Mouse (Mus musculus): ENCODE measurements at regions not wholly inside any gene's neighbourhood (a gene's known extent, or its start where the extent isn't known, plus 50 kb on each side); places are given as distances from the start of the nearest gene placed in this dataset.

GRCm38 (mm10) chr7:94697214-94697613, 1473.8 kb upstream of the Tenm4 start:
- Histone ChIP-seq H3K4me3 (replicated peaks; ENCODE audit: low read length) (no peak overlapping the region), H3K27me3 (ENCODE audit: insufficient read depth, low read length) (no peaks in the 10 kb centered on the region), H3K36me3 (ENCODE audit: insufficient read depth, low read length) (no peaks in the 10 kb centered on the region), H3K9me3 (ENCODE audit: low read length) (no peaks in the 10 kb centered on the region), H3K4me1 (replicated peaks; ENCODE audit: low read depth, low read length) (no peaks in the 10 kb centered on the region)
- TF ChIP-seq NANOG (IDR thresholded peaks at IDR 0.05; ENCODE audit: borderline replicate concordance, low read length) = no peak
- TF ChIP-seq POU5F1 (IDR thresholded peaks at IDR 0.05; ENCODE audit: borderline replicate concordance, low read length) = no peak
- TF ChIP-seq CTCF (conservative IDR thresholded peaks at IDR 0.05; ENCODE audit: low read length) = no peak

GRCm38 (mm10) chr7:94706457-94706856, 1464.6 kb upstream of the Tenm4 start:
- no peaks in the 10 kb centered on the region for H3K27me3 ChIP-seq (ENCODE audit: insufficient read depth, low read length)
- no peaks in the 10 kb centered on the region for H3K4me1 ChIP-seq (replicated peaks; ENCODE audit: low read depth, low read length)
- H3K9me3 ChIP-seq (ENCODE audit: low read length) = peaks cover 12% of the 10 kb centered on the region
- H3K36me3 ChIP-seq (ENCODE audit: insufficient read depth, low read length) = no peaks in the 10 kb centered on the region
- TF ChIP-seq NANOG (IDR thresholded peaks at IDR 0.05; ENCODE audit: borderline replicate concordance, low read length) (no peak), CTCF (conservative IDR thresholded peaks at IDR 0.05; ENCODE audit: low read length) (no peak), POU5F1 (IDR thresholded peaks at IDR 0.05; ENCODE audit: borderline replicate concordance, low read length) (no peak)
- H3K4me3 ChIP-seq (replicated peaks; ENCODE audit: low read length) = no peak overlapping the region

GRCm38 (mm10) chr7:94733433-94733832, 1437.6 kb upstream of the Tenm4 start:
- no peaks in the 10 kb centered on the region for H3K9me3 ChIP-seq (ENCODE audit: low read length)
- no peaks in the 10 kb centered on the region for H3K36me3 ChIP-seq (ENCODE audit: insufficient read depth, low read length)
- no peaks in the 10 kb centered on the region for H3K27me3 ChIP-seq (ENCODE audit: insufficient read depth, low read length)
- no peak overlapping the region for H3K4me3 ChIP-seq (replicated peaks; ENCODE audit: low read length)
- TF ChIP-seq POU5F1 (IDR thresholded peaks at IDR 0.05; ENCODE audit: borderline replicate concordance, low read length) (no peak), CTCF (conservative IDR thresholded peaks at IDR 0.05; ENCODE audit: low read length) (no peak)
- no peaks in the 10 kb centered on the region for H3K4me1 ChIP-seq (replicated peaks; ENCODE audit: low read depth, low read length)

- Histone ChIP-seq H3K27me3 (ENCODE audit: insufficient read depth, low read length) (no peaks in the 10 kb centered on the region), H3K36me3 (ENCODE audit: insufficient read depth, low read length) (no peaks in the 10 kb centered on the region), H3K9me3 (ENCODE audit: low read length) (no peaks in the 10 kb centered on the region), H3K4me1 (replicated peaks; ENCODE audit: low read depth, low read length) (no peaks in the 10 kb centered on the region), H3K4me3 (replicated peaks; ENCODE audit: low read length) (no peak overlapping the region)
- TF ChIP-seq CTCF (conservative IDR thresholded peaks at IDR 0.05; ENCODE audit: low read length) = no peak
- no peak for TF ChIP-seq POU5F1 (IDR thresholded peaks at IDR 0.05; ENCODE audit: borderline replicate concordance, low read length)
- TF ChIP-seq NANOG (IDR thresholded peaks at IDR 0.05; ENCODE audit: borderline replicate concordance, low read length) = no peak
Measured at GRCm38 (mm10) chr7:94734741-94735140, 1436.3 kb upstream of the Tenm4 start.

Data from E14TG2a.4 (cell line).